Mouse (Mus musculus): ENCODE measurements at regions not wholly inside any gene's neighbourhood (a gene's known extent, or its start where the extent isn't known, plus 50 kb on each side); places are given as distances from the start of the nearest gene placed in this dataset.

GRCm38 (mm10) chr2:70914372-70914771 lies 88.8 kb upstream of the Tlk1 start:
- ATAC-seq (ENCODE audit: low FRiP score, low TSS enrichment), result no peak
- WGBS, result 68% methylated on average over 7 of the region's 7 CpGs
- no peak overlapping the region for H3K27ac ChIP-seq (replicated peaks)
- H3K27me3 ChIP-seq (ENCODE audit: control insufficient read depth, insufficient read depth, low read length), result no peaks in the 10 kb centered on the region
- no peak for TF ChIP-seq CTCF (IDR thresholded peaks at IDR 0.05; ENCODE audit: low read depth)
- no peak for TF ChIP-seq EP300 (optimal IDR thresholded peaks at IDR 0.05)
- DNase-seq (ENCODE audit: low spot score), result no peak
- no peak overlapping the region for H3K9ac ChIP-seq (ENCODE audit: low read length)
- 0 out of 2 replicates have a peak, but pooled peaks cover 2% of the 10 kb centered on the region for H3K9me3 ChIP-seq (ENCODE audit: control insufficient read depth, low read length)
- no peaks in the 10 kb centered on the region for H3K4me1 ChIP-seq (replicated peaks; ENCODE audit: control insufficient read depth, insufficient read depth)
- no peak overlapping the region for H3K4me2 ChIP-seq (replicated peaks; ENCODE audit: low read depth)
- H3K4me3 ChIP-seq (ENCODE audit: low read depth, low read length), result no peak overlapping the region
- H3K36me3 ChIP-seq (ENCODE audit: control insufficient read depth, insufficient read depth, low read length), result no peaks in the 10 kb centered on the region

DNA sequence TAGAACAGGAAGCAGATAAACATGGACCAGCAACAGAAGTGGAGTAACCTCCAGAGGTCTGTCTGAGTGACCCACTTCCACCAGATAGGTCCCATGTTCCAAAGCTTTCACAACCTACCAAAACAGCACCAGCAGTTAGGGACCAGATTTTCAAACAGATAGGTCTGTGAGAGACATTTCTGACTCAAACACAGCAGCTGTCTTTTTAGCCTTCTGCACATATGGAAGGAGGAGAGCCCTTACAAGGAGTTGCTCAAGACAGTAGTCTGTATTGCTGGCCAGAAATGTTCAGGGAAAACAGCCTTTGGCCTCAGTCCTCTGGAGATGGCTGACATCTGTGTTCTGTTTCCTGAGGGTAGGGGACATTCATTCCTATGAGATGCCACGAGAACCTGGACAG lies 83.9 kb upstream of the Tlk1 start:
- ATAC-seq (ENCODE audit: low FRiP score, low TSS enrichment) (no peak), DNase-seq (ENCODE audit: low spot score) (no peak)
- Histone ChIP-seq H3K9ac (ENCODE audit: low read length) (no peak overlapping the region), H3K4me1 (replicated peaks; ENCODE audit: control insufficient read depth, insufficient read depth) (no peaks in the 10 kb centered on the region), H3K36me3 (ENCODE audit: control insufficient read depth, insufficient read depth, low read length) (no peaks in the 10 kb centered on the region), H3K4me2 (replicated peaks; ENCODE audit: low read depth) (no peak overlapping the region), H3K27ac (replicated peaks) (no peak overlapping the region), H3K27me3 (ENCODE audit: control insufficient read depth, insufficient read depth, low read length) (no peaks in the 10 kb centered on the region), H3K4me3 (ENCODE audit: low read depth, low read length) (no peak overlapping the region), H3K9me3 (ENCODE audit: control insufficient read depth, low read length) (0 out of 2 replicates have a peak, but pooled peaks cover 2% of the 10 kb centered on the region)
- TF ChIP-seq CTCF (IDR thresholded peaks at IDR 0.05; ENCODE audit: low read depth), result no peak
- TF ChIP-seq EP300 (optimal IDR thresholded peaks at IDR 0.05), result no peak
- WGBS, result 61% methylated on average over 1 of the region's 1 CpGs

GRCm38 (mm10) chr2:70908579-70908978 lies 83.1 kb upstream of the Tlk1 start:
- H3K4me1 ChIP-seq (replicated peaks; ENCODE audit: control insufficient read depth, insufficient read depth), result no peaks in the 10 kb centered on the region
- no peak overlapping the region for H3K4me2 ChIP-seq (replicated peaks; ENCODE audit: low read depth)
- WGBS, result 90% methylated on average over 1 of the region's 1 CpGs
- TF ChIP-seq EP300 (optimal IDR thresholded peaks at IDR 0.05) (no peak), CTCF (IDR thresholded peaks at IDR 0.05; ENCODE audit: low read depth) (no peak)
- H3K9ac ChIP-seq (ENCODE audit: low read length), result no peak overlapping the region
- H3K4me3 ChIP-seq (ENCODE audit: low read depth, low read length), result no peak overlapping the region
- DNase-seq (ENCODE audit: low spot score), result no peak
- no peaks in the 10 kb centered on the region for H3K27me3 ChIP-seq (ENCODE audit: control insufficient read depth, insufficient read depth, low read length)
- H3K27ac ChIP-seq (replicated peaks), result no peak overlapping the region
- ATAC-seq (ENCODE audit: low FRiP score, low TSS enrichment), result no peak
- H3K36me3 ChIP-seq (ENCODE audit: control insufficient read depth, insufficient read depth, low read length), result no peaks in the 10 kb centered on the region
- H3K9me3 ChIP-seq (ENCODE audit: control insufficient read depth, low read length), result 0 out of 2 replicates have a peak, but pooled peaks cover 2% of the 10 kb centered on the region

GRCm38 (mm10) chr2:70906216-70906615 lies 80.7 kb upstream of the Tlk1 start:
- no peak overlapping the region for H3K27ac ChIP-seq (replicated peaks)
- ATAC-seq (ENCODE audit: low FRiP score, low TSS enrichment) (no peak), DNase-seq (ENCODE audit: low spot score) (no peak)
- H3K36me3 ChIP-seq (ENCODE audit: control insufficient read depth, insufficient read depth, low read length), result no peaks in the 10 kb centered on the region
- H3K9ac ChIP-seq (ENCODE audit: low read length), result no peak overlapping the region
- no peaks in the 10 kb centered on the region for H3K4me1 ChIP-seq (replicated peaks; ENCODE audit: control insufficient read depth, insufficient read depth)
- no peak for TF ChIP-seq CTCF (IDR thresholded peaks at IDR 0.05; ENCODE audit: low read depth)
- no peak for TF ChIP-seq EP300 (optimal IDR thresholded peaks at IDR 0.05)
- H3K4me2 ChIP-seq (replicated peaks; ENCODE audit: low read depth), result no peak overlapping the region
- WGBS, result 53% methylated on average over 3 of the region's 3 CpGs
- no peaks in the 10 kb centered on the region for H3K27me3 ChIP-seq (ENCODE audit: control insufficient read depth, insufficient read depth, low read length)
- 0 out of 2 replicates have a peak, but pooled peaks cover 2% of the 10 kb centered on the region for H3K9me3 ChIP-seq (ENCODE audit: control insufficient read depth, low read length)
- H3K4me3 ChIP-seq (ENCODE audit: low read depth, low read length), result no peak overlapping the region

DNA sequence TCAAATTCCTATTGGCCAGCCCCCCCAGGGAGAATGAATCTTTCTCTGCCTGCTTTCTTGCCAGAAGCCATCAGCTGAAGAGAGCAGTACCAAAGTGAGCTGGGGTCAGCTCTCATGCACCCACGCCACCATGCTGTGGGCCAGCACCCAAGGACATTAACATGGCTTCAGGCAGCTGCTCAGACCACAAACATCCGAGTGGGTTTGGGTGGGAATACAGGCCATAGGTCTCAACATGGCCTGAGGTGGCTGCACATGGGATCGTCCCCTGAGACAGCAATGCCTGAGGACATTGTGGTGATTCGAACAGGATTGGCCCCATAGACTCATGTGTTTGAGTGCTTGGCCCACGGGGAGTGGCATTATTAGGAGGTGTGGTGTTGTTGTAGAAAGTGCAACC lies 78.9 kb upstream of the Tlk1 start:
- WGBS, result 92% methylated on average over 5 of the region's 5 CpGs
- H3K4me2 ChIP-seq (replicated peaks; ENCODE audit: low read depth), result no peak overlapping the region
- H3K4me3 ChIP-seq (ENCODE audit: low read depth, low read length), result no peak overlapping the region
- H3K36me3 ChIP-seq (ENCODE audit: control insufficient read depth, insufficient read depth, low read length), result no peaks in the 10 kb centered on the region
- no peaks in the 10 kb centered on the region for H3K4me1 ChIP-seq (replicated peaks; ENCODE audit: control insufficient read depth, insufficient read depth)
- no peaks in the 10 kb centered on the region for H3K9me3 ChIP-seq (ENCODE audit: control insufficient read depth, low read length)
- no peak overlapping the region for H3K9ac ChIP-seq (ENCODE audit: low read length)
- ATAC-seq (ENCODE audit: low FRiP score, low TSS enrichment), result no peak
- DNase-seq (ENCODE audit: low spot score), result no peak
- no peaks in the 10 kb centered on the region for H3K27me3 ChIP-seq (ENCODE audit: control insufficient read depth, insufficient read depth, low read length)
- no peak overlapping the region for H3K27ac ChIP-seq (replicated peaks)
- TF ChIP-seq EP300 (optimal IDR thresholded peaks at IDR 0.05) (no peak), CTCF (IDR thresholded peaks at IDR 0.05; ENCODE audit: low read depth) (no peak)

GRCm38 (mm10) chr2:70902196-70902595 lies 76.7 kb upstream of the Tlk1 start:
- H3K27ac ChIP-seq (replicated peaks), result no peak overlapping the region
- ATAC-seq (ENCODE audit: low FRiP score, low TSS enrichment) (no peak), DNase-seq (ENCODE audit: low spot score) (no peak)
- H3K4me2 ChIP-seq (replicated peaks; ENCODE audit: low read depth), result no peak overlapping the region
- 64% methylated on average over 3 of the region's 3 CpGs for WGBS
- H3K9ac ChIP-seq (ENCODE audit: low read length), result no peak overlapping the region
- H3K4me1 ChIP-seq (replicated peaks; ENCODE audit: control insufficient read depth, insufficient read depth), result no peaks in the 10 kb centered on the region
- no peak overlapping the region for H3K4me3 ChIP-seq (ENCODE audit: low read depth, low read length)
- H3K36me3 ChIP-seq (ENCODE audit: control insufficient read depth, insufficient read depth, low read length), result no peaks in the 10 kb centered on the region
- TF ChIP-seq CTCF (IDR thresholded peaks at IDR 0.05; ENCODE audit: low read depth), result no peak
- no peak for TF ChIP-seq EP300 (optimal IDR thresholded peaks at IDR 0.05)
- no peaks in the 10 kb centered on the region for H3K27me3 ChIP-seq (ENCODE audit: control insufficient read depth, insufficient read depth, low read length)
- no peaks in the 10 kb centered on the region for H3K9me3 ChIP-seq (ENCODE audit: control insufficient read depth, low read length)
